Mouse (Mus musculus) E14TG2a.4 (cell line): Measurements from ENCODE around the gene Gm9833.
"Not testable (repeated sequence)": the region's sequence is repeated elsewhere in the genome, so short reads cannot be mapped to it uniquely, and the experiment has no call there.

Experiments
- CTCF ChIP-seq: conservative IDR thresholded peaks from 2 replicates; pipeline ENCODE4 v1.5.1; 2014; ENCODE audit warnings: low read length
- NANOG ChIP-seq: IDR thresholded peaks from 2 replicates; pipeline ENCODE4 v1.6.1; 2014; ENCODE audit warnings: borderline replicate concordance, low read length, mixed read lengths
- POU5F1 ChIP-seq: IDR thresholded peaks from 2 replicates; pipeline ENCODE4 v1.6.1; 2014; ENCODE audit warnings: low read length, borderline replicate concordance

GRCm38 (mm10) chr3:10087994-10088393 lies at the start of gene Gm9833:
- not testable (repeated sequence) for TF ChIP-seq NANOG, CTCF, POU5F1
